Mouse (Mus musculus) kidney, embryonic 16.5 days (tissue): ENCODE data around the gene Wdr60. TPM values are rescaled to one million over a fixed set of nuclear protein-coding genes. Genes with fewer than 3 reads are reported as not detected.
"Not testable (repeated sequence)": the region's sequence is repeated elsewhere in the genome, so short reads cannot be mapped to it uniquely, and the experiment has no call there.

ENCODE experiments used
- ATAC-seq: fragments of 200-750 bp; cut with Nextera tagmentation; 2 replicates; pipeline ENCODE4 v1.8.0; 2017; ENCODE audit warnings: moderate TSS enrichment; ENCODE audit not compliant: low FRiP score, low TSS enrichment
- H3K27ac ChIP-seq: fragments of 300-500 bp; sonication (generic); 2 replicates; pipeline ENCODE4 v1.5.1; 2014; ENCODE audit warnings: low read length
- H3K27me3 ChIP-seq: fragments of 300-500 bp; sonication (generic); 2 replicates; pipeline ENCODE4 v1.6.1; 2014; ENCODE audit warnings: low read length, control low read depth, mixed read lengths; ENCODE audit not compliant: insufficient read depth
- H3K36me3 ChIP-seq: fragments of 300-500 bp; sonication (generic); 2 replicates; pipeline ENCODE4 v1.6.1; 2014; ENCODE audit warnings: low read length, control low read depth, mixed read lengths; ENCODE audit not compliant: insufficient read depth
- H3K4me1 ChIP-seq: fragments of 300-500 bp; sonication (generic); 2 replicates; pipeline ENCODE4 v1.6.1; 2014; ENCODE audit warnings: low read length, control low read depth, mixed read lengths; ENCODE audit not compliant: insufficient read depth
- H3K4me2 ChIP-seq: fragments of 300-500 bp; sonication (generic); replicated peaks from 2 replicates; pipeline ENCODE4 v1.6.1; 2014; ENCODE audit warnings: low read depth, low read length
- H3K4me3 ChIP-seq: fragments of 300-500 bp; sonication (generic); 2 replicates; pipeline ENCODE4 v1.5.1; 2014; ENCODE audit warnings: mild to moderate bottlenecking, low read length
- H3K9ac ChIP-seq: fragments of 300-500 bp; sonication (generic); replicated peaks from 2 replicates; pipeline ENCODE4 v1.6.1; 2014; ENCODE audit warnings: low read length
- H3K9me3 ChIP-seq: fragments of 300-500 bp; sonication (generic); 2 replicates; pipeline ENCODE4 v1.6.1; 2016; ENCODE audit warnings: low read length, control low read depth
- WGBS: fragments of 180-500 bp; shearing (Covaris S2); extraction: QIAGEN DNeasy Blood & Tissue Kit; methylation state at CpG from one replicate; pipeline ENCODE4 v1.1.7; 2014; 5-methylcytosine and 5-hydroxymethylcytosine counted together
- polyA plus RNA-seq: library from polyadenylated mRNA; unstranded; fragments of >200 nt; fragmentation: Nextera tagmentation; extraction: Ambion mirVana; gene quantifications from 2 replicates; pipeline ENCODE4 v1.2.1, GENCODE M21; 2015

Wdr60 gene
- polyA plus RNA-seq, 1 experiment from 2014 or later: 16.5 TPM

- Histone ChIP-seq H3K36me3 (no peaks in the 10 kb centered on the region), H3K9ac (peak overlapping the region; percentile 97), H3K4me2 (peak overlapping the region; percentile 86), H3K4me3 (peak overlapping the region; percentile 71), H3K27me3 (no peaks in the 10 kb centered on the region), H3K4me1 (peaks cover 13% of the 10 kb centered on the region), H3K27ac (peak overlapping the region; percentile 95), H3K9me3 (no peaks in the 10 kb centered on the region)
- ATAC-seq: no peak
- under 1% methylated on average over 55 of the region's 55 CpGs for WGBS
Observed at GRCm38 (mm10) chr12:116281427-116282281, 18.8 kb upstream of the Wdr60 start.

GRCm38 (mm10) chr12:116280653-116281364 lies 18.0 kb upstream of the Wdr60 start, which contains the start of gene Esyt2:
TSS of gene Esyt2 (plus strand) at chr12:116281196.
- ATAC-seq: peak; percentile 98
- H3K4me1 ChIP-seq: peaks cover 13% of the 10 kb centered on the region
- under 1% methylated on average over 55 of the region's 68 CpGs for WGBS

GRCm38 (mm10) chr12:116280149-116280652 lies 17.4 kb upstream of the Wdr60 start:
- Histone ChIP-seq H3K4me1 (peaks cover 13% of the 10 kb centered on the region), H3K27ac (peak overlapping the region; percentile 99), H3K4me2 (peak overlapping the region; percentile 86), H3K36me3 (no peaks in the 10 kb centered on the region), H3K9ac (peak overlapping the region; percentile 97), H3K9me3 (no peaks in the 10 kb centered on the region), H3K4me3 (peak overlapping the region; percentile 71), H3K27me3 (no peaks in the 10 kb centered on the region)
- WGBS: 0% methylated on average over 7 of the region's 7 CpGs
- ATAC-seq: no peak

More at GRCm38 (mm10) chr12:116280653-116281364, 18.0 kb upstream of the Wdr60 start, which contains the start of gene Esyt2:
- H3K4me3 ChIP-seq: peak within 1 kb of the TSS; percentile 71
- H3K9me3 ChIP-seq: no peaks in the 10 kb centered on the region
- H3K27ac ChIP-seq: peak within 1 kb of the TSS; percentile 99
- peak within 1 kb of the TSS; percentile 97 for H3K9ac ChIP-seq
- no peaks in the 10 kb centered on the region for H3K36me3 ChIP-seq
- H3K27me3 ChIP-seq: no peaks in the 10 kb centered on the region
- H3K4me2 ChIP-seq: peak within 1 kb of the TSS; percentile 86

GRCm38 (mm10) chr12:116279181-116279580 lies 16.4 kb upstream of the Wdr60 start:
- Histone ChIP-seq H3K9me3 (no peaks in the 10 kb centered on the region), H3K27ac (no peak overlapping the region), H3K36me3 (no peaks in the 10 kb centered on the region), H3K27me3 (no peaks in the 10 kb centered on the region), H3K4me3 (no peak overlapping the region), H3K9ac (no peak overlapping the region), H3K4me1 (peaks cover 13% of the 10 kb centered on the region), H3K4me2 (no peak overlapping the region)
- 88% methylated on average over 2 of the region's 2 CpGs for WGBS
- no peak for ATAC-seq

- Histone ChIP-seq H3K27ac (no peak overlapping the region), H3K4me1 (peaks cover 13% of the 10 kb centered on the region), H3K27me3 (no peaks in the 10 kb centered on the region), H3K9me3 (no peaks in the 10 kb centered on the region), H3K4me2 (no peak overlapping the region), H3K4me3 (no peak overlapping the region), H3K9ac (no peak overlapping the region), H3K36me3 (no peaks in the 10 kb centered on the region)
- WGBS: 65% methylated on average over 1 of the region's 1 CpGs
- ATAC-seq: no peak
Observed at GRCm38 (mm10) chr12:116278541-116278940, 15.7 kb upstream of the Wdr60 start.

DNA sequence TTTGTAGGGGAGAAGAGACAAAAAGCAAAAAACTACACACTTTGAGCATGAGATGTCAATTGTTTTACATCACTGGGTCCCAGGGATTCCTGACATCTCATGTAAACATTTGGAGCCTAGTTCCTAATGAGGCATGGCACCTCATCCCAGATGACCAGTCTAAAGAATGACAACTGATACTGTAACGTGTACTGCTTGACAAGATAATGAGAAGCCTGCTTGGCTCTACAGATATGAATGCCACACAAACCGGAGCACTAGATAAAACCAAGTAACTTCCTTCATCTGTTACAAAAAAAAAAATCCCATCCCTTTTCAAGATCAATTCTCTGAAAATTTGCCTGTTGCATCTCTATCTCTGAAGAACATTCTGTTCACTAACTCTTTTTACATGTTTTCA lies 14.1 kb upstream of the Wdr60 start:
- no peaks in the 10 kb centered on the region for H3K36me3 ChIP-seq
- WGBS: 46% methylated on average over 2 of the region's 2 CpGs
- no peaks in the 10 kb centered on the region for H3K9me3 ChIP-seq
- H3K4me3 ChIP-seq: no peak overlapping the region
- no peak for ATAC-seq
- H3K4me1 ChIP-seq: peaks cover 8% of the 10 kb centered on the region; the same call in 1 of the 2 replicates
- no peaks in the 10 kb centered on the region for H3K27me3 ChIP-seq
- no peak overlapping the region for H3K9ac ChIP-seq
- no peak overlapping the region for H3K27ac ChIP-seq
- no peak overlapping the region for H3K4me2 ChIP-seq

DNA sequence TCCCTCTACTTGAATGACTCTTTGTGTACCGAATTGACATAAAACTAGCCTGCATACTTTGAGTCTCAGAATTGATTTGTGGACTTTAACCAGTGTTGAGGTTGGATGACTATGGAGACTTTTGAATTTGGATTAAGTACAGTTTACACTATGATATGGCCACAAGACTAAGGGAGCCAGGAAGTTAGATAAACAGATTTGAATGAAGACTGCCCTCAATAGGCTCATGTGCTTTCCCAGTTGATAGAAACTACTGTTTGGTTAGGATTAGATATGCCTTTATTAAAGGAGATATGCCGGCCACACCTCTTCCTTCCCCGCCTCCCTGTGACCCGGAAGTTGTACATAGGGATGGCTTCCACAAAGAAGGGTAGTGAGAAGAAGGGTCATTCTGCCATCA lies 12.8 kb upstream of the Wdr60 start:
- Histone ChIP-seq H3K9me3 (no peaks in the 10 kb centered on the region), H3K36me3 (no peaks in the 10 kb centered on the region), H3K4me1 (peaks cover 6% of the 10 kb centered on the region; the same call in 1 of the 2 replicates), H3K9ac (no peak overlapping the region), H3K4me2 (no peak overlapping the region), H3K27ac (no peak overlapping the region), H3K27me3 (no peaks in the 10 kb centered on the region), H3K4me3 (no peak overlapping the region)
- WGBS: 87% methylated on average over 4 of the region's 4 CpGs
- ATAC-seq: no peak

- H3K4me1 ChIP-seq, H3K9me3 ChIP-seq, H3K4me2 ChIP-seq, ATAC-seq, H3K27me3 ChIP-seq, H3K9ac ChIP-seq, H3K36me3 ChIP-seq, H3K4me3 ChIP-seq, H3K27ac ChIP-seq: not testable (repeated sequence)
- WGBS: 74% methylated on average over 2 of the region's 2 CpGs
Observed at GRCm38 (mm10) chr12:116275086-116275485, 12.3 kb upstream of the Wdr60 start, which contains the start of gene Gm11027. TSS of gene Gm11027 (plus strand) at chr12:116275386.

- 56% methylated on average over 1 of the region's 1 CpGs for WGBS
- H3K27ac ChIP-seq: no peak overlapping the region
- H3K36me3 ChIP-seq: no peaks in the 10 kb centered on the region
- H3K9me3 ChIP-seq: no peaks in the 10 kb centered on the region
- H3K4me3 ChIP-seq: no peak overlapping the region
- no peak for ATAC-seq
- H3K4me1 ChIP-seq: no peaks in the 10 kb centered on the region
- H3K9ac ChIP-seq: no peak overlapping the region
- no peaks in the 10 kb centered on the region for H3K27me3 ChIP-seq
- H3K4me2 ChIP-seq: no peak overlapping the region
Observed at GRCm38 (mm10) chr12:116273733-116274132, 10.9 kb upstream of the Wdr60 start.
